Comparison of ENCODE assay signal across 25 mouse cellular contexts in the genomic region with DNA sequence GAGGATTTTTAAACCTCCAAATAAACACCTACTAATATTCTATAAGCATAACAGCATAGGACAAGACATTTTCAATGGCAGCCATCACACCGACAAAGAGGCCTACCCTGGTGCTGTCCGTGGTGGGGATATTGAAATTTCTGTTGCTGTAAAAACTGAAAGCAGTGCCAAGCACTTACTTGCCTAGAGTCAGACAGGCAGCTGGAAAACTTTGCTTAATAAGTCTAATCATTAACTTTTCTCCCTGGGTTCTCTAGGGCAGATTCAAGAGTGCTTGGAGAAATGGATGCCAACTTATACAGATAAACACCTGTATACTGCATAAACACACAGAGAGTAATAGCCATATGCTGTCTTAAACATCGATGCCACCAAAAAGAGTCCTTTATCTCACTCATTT.
"Had no signal": no experiment of that assay in that cellular context is flagged by ENCODE, and none has a peak within 500 bp of the region (broad histone marks: within the 10 kb centered on the region; RNA-seq: fewer than 3 reads in every experiment).

No protein-coding gene starts in this region.

- H3K4me2 ChIP-seq: heart, embryonic 12.5 days; hindbrain, embryonic 12.5 days; hindbrain, embryonic 14.5 days; intestine, embryonic 15.5 days; limb, embryonic 12.5 days; liver, embryonic 13.5 days; liver, embryonic 15.5 days had no signal

- H3K27ac ChIP-seq: gastrocnemius, adult 2 months; heart, embryonic 10.5 days; hindbrain, embryonic 10.5 days; hindbrain, embryonic 12.5 days; hindbrain, embryonic 14.5 days; intestine, embryonic 15.5 days; layer of hippocampus, adult 2 months; left cerebral cortex, adult 2 months; limb, embryonic 10.5 days; limb, embryonic 12.5 days; liver, embryonic 13.5 days; liver, embryonic 15.5 days had no signal

- H3K9ac ChIP-seq: heart, embryonic 12.5 days; hindbrain, embryonic 12.5 days; hindbrain, embryonic 14.5 days; intestine, embryonic 15.5 days; limb, embryonic 12.5 days; liver, embryonic 13.5 days; liver, embryonic 15.5 days; liver, postnatal 0 days had no signal

- H3K27me3 ChIP-seq: heart, embryonic 12.5 days; hindbrain, embryonic 12.5 days; intestine, embryonic 15.5 days; limb, embryonic 12.5 days; liver, embryonic 13.5 days; liver, embryonic 15.5 days had no signal

- H3K4me1 ChIP-seq: heart, embryonic 10.5 days; heart, embryonic 12.5 days; hindbrain, embryonic 10.5 days; hindbrain, embryonic 12.5 days; intestine, embryonic 15.5 days; limb, embryonic 12.5 days; liver, embryonic 13.5 days; liver, embryonic 15.5 days had no signal

- H3K4me3 ChIP-seq: gastrocnemius, adult 2 months; heart, embryonic 10.5 days; heart, embryonic 12.5 days; hindbrain, embryonic 10.5 days; hindbrain, embryonic 12.5 days; intestine, embryonic 15.5 days; layer of hippocampus, adult 2 months; left cerebral cortex, adult 2 months; limb, embryonic 10.5 days; limb, embryonic 12.5 days; liver, embryonic 13.5 days; liver, embryonic 15.5 days had no signal

- DNase-seq: gastrocnemius, adult 2 months; gastrocnemius, postnatal 10 days; gastrocnemius, postnatal 25 days; heart, adult 18-20 months; heart, postnatal 10 days; heart, postnatal 4 days; kidney, postnatal 4 days; liver; liver, embryonic 13.5 days; liver, postnatal 0 days had no signal

- ATAC-seq: forebrain, embryonic 16.5 days; hindbrain, embryonic 16.5 days; inflammation-experienced regulatory T-cells, adult 6 months; intestine, embryonic 15.5 days; intestine, postnatal 0 days; liver, postnatal 0 days had no signal

- H3K9me3 ChIP-seq: heart, embryonic 10.5 days; heart, embryonic 12.5 days; hindbrain, embryonic 10.5 days; hindbrain, embryonic 12.5 days; intestine, embryonic 15.5 days; limb, embryonic 10.5 days; limb, embryonic 12.5 days; liver, embryonic 13.5 days; liver, embryonic 15.5 days had no signal

- H3K36me3 ChIP-seq: heart, embryonic 10.5 days; heart, embryonic 12.5 days; hindbrain, embryonic 10.5 days; hindbrain, embryonic 12.5 days; intestine, embryonic 15.5 days; limb, embryonic 10.5 days; limb, embryonic 12.5 days; liver, embryonic 13.5 days; liver, embryonic 15.5 days had no signal
